Mouse (Mus musculus) bone marrow, adult 2 months (tissue): Measurements from ENCODE around the gene Plekhg2. TPM values are rescaled to one million over a fixed set of nuclear protein-coding genes. Genes with fewer than 3 reads are reported as not detected.

ENCODE experiments used
- H3K27ac ChIP-seq: fragments of 200-500 bp; 2 replicates; pipeline ENCODE4 v1.5.1; 2012; ENCODE audit warnings: low read depth, mild to moderate bottlenecking, control low read depth, inconsistent platforms, low read length; ENCODE audit not compliant: control insufficient read depth, poor library complexity, insufficient read depth
- H3K4me1 ChIP-seq: fragments of 200-500 bp; 2 replicates; pipeline ENCODE4 v1.6.1; 2011; ENCODE audit warnings: low read length; ENCODE audit not compliant: control insufficient read depth, insufficient read depth
- H3K4me3 ChIP-seq: fragments of 200-500 bp; replicated peaks from 2 replicates; pipeline ENCODE3; 2011; ENCODE audit warnings: mild to moderate bottlenecking, low read depth, low read length, control low read depth; ENCODE audit not compliant: control insufficient read depth
- CTCF ChIP-seq: fragments of 200-500 bp; IDR thresholded peaks from 2 replicates; pipeline ENCODE4 v1.5.1; 2011; ENCODE audit warnings: low read length, control low read depth; ENCODE audit not compliant: control insufficient read depth, insufficient read depth
- POLR2A ChIP-seq: fragments of 200-500 bp; IDR thresholded peaks from 2 replicates; pipeline ENCODE4 v1.6.1; 2011; ENCODE audit warnings: low read depth, mild to moderate bottlenecking, control low read depth, low read length, borderline replicate concordance; ENCODE audit not compliant: control insufficient read depth
- WGBS: fragments of 180-500 bp; shearing (Covaris S2); methylation state at CpG from one replicate; pipeline ENCODE4 v1.1.7; 2018; 5-methylcytosine and 5-hydroxymethylcytosine counted together
- polyA plus RNA-seq: library from polyadenylated mRNA; stranded (reverse); fragments of >200 nt; gene quantifications from 2 replicates; pipeline ENCODE4 v1.2.4, GENCODE M21; 2011; ENCODE audit warnings: low replicate concordance; ENCODE audit not compliant: missing spikeins, insufficient read depth, insufficient read length

Plekhg2 gene
- polyA plus RNA-seq, 1 experiment = 26.3 TPM

- Histone ChIP-seq H3K4me1 (peaks cover 14% of the 10 kb centered on the region), H3K4me3 (peak overlapping the region; percentile 10), H3K27ac (peak overlapping the region; percentile 92)
- WGBS = 2% methylated on average over 4 of the region's 4 CpGs
- TF ChIP-seq POLR2A = 0 out of 2 replicates have a peak, but pooled peaks have one; percentile 23
- peak; percentile 100 for TF ChIP-seq CTCF
Observed at GRCm38 (mm10) chr7:28386462-28386861, 14.1 kb upstream of the Plekhg2 start.

GRCm38 (mm10) chr7:28386007-28386406 lies 13.6 kb upstream of the Plekhg2 start:
- Histone ChIP-seq H3K27ac (peak overlapping the region; percentile 92), H3K4me3 (no peak overlapping the region), H3K4me1 (peaks cover 14% of the 10 kb centered on the region)
- WGBS = 24% methylated on average over 7 of the region's 7 CpGs
- TF ChIP-seq POLR2A (no peak), CTCF (no peak)

GRCm38 (mm10) chr7:28385196-28385595 lies 12.8 kb upstream of the Plekhg2 start:
- TF ChIP-seq CTCF (no peak), POLR2A (no peak)
- no peak overlapping the region for H3K4me3 ChIP-seq
- peaks cover 14% of the 10 kb centered on the region for H3K4me1 ChIP-seq
- WGBS = 71% methylated on average over 9 of the region's 9 CpGs
- H3K27ac ChIP-seq = peak overlapping the region; percentile 92

GRCm38 (mm10) chr7:28384162-28384561 lies 11.8 kb upstream of the Plekhg2 start:
- peaks cover 14% of the 10 kb centered on the region for H3K4me1 ChIP-seq
- peak overlapping the region; percentile 99 for H3K27ac ChIP-seq
- 33% methylated on average over 6 of the region's 6 CpGs for WGBS

GRCm38 (mm10) chr7:28383606-28384005 lies 11.2 kb upstream of the Plekhg2 start:
- no peak overlapping the region for H3K4me3 ChIP-seq
- WGBS = 44% methylated on average over 4 of the region's 4 CpGs
- peak overlapping the region; percentile 99 for H3K27ac ChIP-seq
- no peak for TF ChIP-seq POLR2A
- TF ChIP-seq CTCF = no peak
- peaks cover 14% of the 10 kb centered on the region for H3K4me1 ChIP-seq

More at GRCm38 (mm10) chr7:28384162-28384561, 11.8 kb upstream of the Plekhg2 start:
- no peak overlapping the region for H3K4me3 ChIP-seq
- TF ChIP-seq POLR2A (no peak), CTCF (no peak)

- peaks cover 14% of the 10 kb centered on the region for H3K4me1 ChIP-seq
- peak overlapping the region; percentile 11 for H3K4me3 ChIP-seq
- TF ChIP-seq CTCF (no peak), POLR2A (peak; percentile 86)
- H3K27ac ChIP-seq = peak overlapping the region; percentile 99
- under 1% methylated on average over 11 of the region's 11 CpGs for WGBS
Observed at GRCm38 (mm10) chr7:28382981-28383396, 10.6 kb upstream of the Plekhg2 start.

- peaks cover 14% of the 10 kb centered on the region for H3K4me1 ChIP-seq
- under 1% methylated on average over 11 of the region's 12 CpGs for WGBS
- H3K4me3 ChIP-seq = peak overlapping the region; percentile 57
- peak overlapping the region; percentile 99 for H3K27ac ChIP-seq
- TF ChIP-seq POLR2A (0 out of 2 replicates have a peak, but pooled peaks have one; percentile 41), CTCF (no peak)
Observed at GRCm38 (mm10) chr7:28382347-28382951, 10.1 kb upstream of the Plekhg2 start.

GRCm38 (mm10) chr7:28381938-28382337 lies 9.5 kb upstream of the Plekhg2 start:
- no peak for TF ChIP-seq CTCF
- TF ChIP-seq POLR2A = no peak; the same call in 1 of the 2 replicates

GRCm38 (mm10) chr7:28381017-28381790 lies 8.8 kb upstream of the Plekhg2 start:
- WGBS = 0% methylated on average over 30 of the region's 30 CpGs
- Histone ChIP-seq H3K4me1 (peaks cover 14% of the 10 kb centered on the region), H3K4me3 (peak overlapping the region; percentile 27), H3K27ac (peak overlapping the region; percentile 99)
- TF ChIP-seq POLR2A (peak; percentile 68; the same call in 1 of the 2 replicates), CTCF (no peak)

More at GRCm38 (mm10) chr7:28381938-28382337, 9.5 kb upstream of the Plekhg2 start:
- peak overlapping the region; percentile 57 for H3K4me3 ChIP-seq
- 0% methylated on average over 20 of the region's 20 CpGs for WGBS
- H3K27ac ChIP-seq = peak overlapping the region; percentile 99
- H3K4me1 ChIP-seq = peaks cover 14% of the 10 kb centered on the region
